Mouse (Mus musculus) E14TG2a.4 (cell line): ENCODE measurements around the gene Atp5g2.

Source experiments
- CTCF ChIP-seq: conservative IDR thresholded peaks from 2 replicates; pipeline ENCODE4 v1.5.1; 2014; ENCODE audit warnings: low read length
- NANOG ChIP-seq: IDR thresholded peaks from 2 replicates; pipeline ENCODE4 v1.6.1; 2014; ENCODE audit warnings: borderline replicate concordance, low read length, mixed read lengths
- POU5F1 ChIP-seq: IDR thresholded peaks from 2 replicates; pipeline ENCODE4 v1.6.1; 2014; ENCODE audit warnings: low read length, borderline replicate concordance

GRCm38 (mm10) chr15:102705923-102706503 is 33.9 kb upstream of the Atp5g2 start:
- TF ChIP-seq CTCF: no peak
- TF ChIP-seq NANOG: no peak
- TF ChIP-seq POU5F1: no peak
